Mouse (Mus musculus): ENCODE data around the gene Bcl2l12. TPM values are rescaled to one million over a fixed set of nuclear protein-coding genes. Genes with fewer than 3 reads are reported as not detected.

Bcl2l12 gene
- total and polyA plus RNA-seq, 3 experiments: 16.6 to 24.6 TPM; not detected in 1

GRCm38 (mm10) chr7:45045741-45046140 lies 47.2 kb upstream of the Bcl2l12 start:
- Histone ChIP-seq H3K27ac (ENCODE audit: control insufficient read depth, low read depth, low read length) (no peak overlapping the region), H3K79me2 (ENCODE audit: control insufficient read depth, insufficient read depth, low read length, poor library complexity) (0 out of 2 replicates have a peak, but pooled peaks cover 1% of the 10 kb centered on the region), H3K4me1 (ENCODE audit: control insufficient read depth in 1 of 2, insufficient read depth in 2 of 2, low read length in 2 of 2) (no peaks in the 10 kb centered on the region), H3K36me3 (ENCODE audit: control insufficient read depth in 1 of 2, insufficient read depth in 2 of 2, low read length in 2 of 2) (peaks cover 0 to 5% of the 10 kb centered on the region in 2 experiments; a peak in 3 of 4 replicates), H3K27me3 (ENCODE audit: control insufficient read depth in 1 of 2, insufficient read depth in 2 of 2, low read length in 2 of 2) (no peaks in the 10 kb centered on the region), H3K4me3 (ENCODE audit: control insufficient read depth in 1 of 2, insufficient read depth in 1 of 2, low read depth in 2 of 2, low read length in 2 of 2) (no peak overlapping the region), H3K9me3 (replicated peaks; ENCODE audit: insufficient read depth, low read length) (no peaks in the 10 kb centered on the region), H3K9ac (ENCODE audit: control insufficient read depth, low read depth, low read length, poor library complexity, severe bottlenecking) (no peak overlapping the region)
- DNase-seq (ENCODE audit: low read depth, low spot score): no peak
- TF ChIP-seq SIN3A (IDR thresholded peaks at IDR 0.05; ENCODE audit: low read length): no peak
- no peak for TF ChIP-seq MAZ (IDR thresholded peaks at IDR 0.05; ENCODE audit: low read depth, low read length)
- TF ChIP-seq MEF2A (IDR thresholded peaks at IDR 0.05; ENCODE audit: extremely low read depth, insufficient replicate concordance, low read depth, low read length, poor library complexity, severe bottlenecking): no peak
- TF ChIP-seq CHD1 (IDR thresholded peaks at IDR 0.05; ENCODE audit: low read depth, low read length): no peak
- TF ChIP-seq USF1 (IDR thresholded peaks at IDR 0.05; ENCODE audit: low read depth, low read length): no peak
- TF ChIP-seq POLR2A (IDR thresholded peaks at IDR 0.05; ENCODE audit: control insufficient read depth in 1 of 2, insufficient read depth in 1 of 2, low read depth in 1 of 2, low read length in 2 of 2, poor library complexity in 1 of 2): no peak
- TF ChIP-seq TAL1 (IDR thresholded peaks at IDR 0.05; ENCODE audit: low read length): no peak
- no peak for TF ChIP-seq SMC3 (IDR thresholded peaks at IDR 0.05; ENCODE audit: low read depth, low read length)
- no peak for TF ChIP-seq TBP (IDR thresholded peaks at IDR 0.05; ENCODE audit: low read depth, low read length)
- TF ChIP-seq CTCF (IDR thresholded peaks at IDR 0.05 in 2 of 3, conservative IDR thresholded peaks at IDR 0.05 in 1 of 3; ENCODE audit: control insufficient read depth in 1 of 3, insufficient read depth in 1 of 3, low read depth in 2 of 3, low read length in 3 of 3, poor library complexity in 1 of 3, severe bottlenecking in 1 of 3): no peak
- no peak for TF ChIP-seq KAT2A (conservative IDR thresholded peaks at IDR 0.05; ENCODE audit: low read depth, low read length)
- no peak for TF ChIP-seq EP300 (IDR thresholded peaks at IDR 0.05; ENCODE audit: low read depth in 1 of 2, low read length in 2 of 2)
- no peak for TF ChIP-seq RCOR1 (IDR thresholded peaks at IDR 0.05; ENCODE audit: low read depth, low read length)
- no peak for TF ChIP-seq MYB (IDR thresholded peaks at IDR 0.05; ENCODE audit: low read depth, low read length)

- H3K36me3 ChIP-seq (ENCODE audit: control insufficient read depth in 1 of 2, insufficient read depth in 2 of 2, low read length in 2 of 2): peaks cover 0 to 5% of the 10 kb centered on the region in 2 experiments; a peak in 2 of 4 replicates
- H3K4me3 ChIP-seq (ENCODE audit: control insufficient read depth in 1 of 2, insufficient read depth in 1 of 2, low read depth in 2 of 2, low read length in 2 of 2): no peak overlapping the region
- DNase-seq (ENCODE audit: low read depth, low spot score): no peak
- no peaks in the 10 kb centered on the region for H3K27me3 ChIP-seq (ENCODE audit: control insufficient read depth in 1 of 2, insufficient read depth in 2 of 2, low read length in 2 of 2)
- H3K27ac ChIP-seq (ENCODE audit: control insufficient read depth, low read depth, low read length): no peak overlapping the region
- no peaks in the 10 kb centered on the region for H3K4me1 ChIP-seq (ENCODE audit: control insufficient read depth in 1 of 2, insufficient read depth in 2 of 2, low read length in 2 of 2)
- no peak overlapping the region for H3K9ac ChIP-seq (ENCODE audit: control insufficient read depth, low read depth, low read length, poor library complexity, severe bottlenecking)
- H3K9me3 ChIP-seq (replicated peaks; ENCODE audit: insufficient read depth, low read length): no peaks in the 10 kb centered on the region
- no peaks in the 10 kb centered on the region for H3K79me2 ChIP-seq (ENCODE audit: control insufficient read depth, insufficient read depth, low read length, poor library complexity)
- no peak for TF ChIP-seq TBP (IDR thresholded peaks at IDR 0.05; ENCODE audit: low read depth, low read length)
- TF ChIP-seq MXI1 (IDR thresholded peaks at IDR 0.05; ENCODE audit: low read depth, low read length): no peak
- TF ChIP-seq MYB (IDR thresholded peaks at IDR 0.05; ENCODE audit: low read depth, low read length): no peak
- no peak for TF ChIP-seq MYC (IDR thresholded peaks at IDR 0.05; ENCODE audit: low read depth, low read length)
- no peak for TF ChIP-seq ZNF384 (IDR thresholded peaks at IDR 0.05; ENCODE audit: low read depth, low read length)
- TF ChIP-seq USF2 (IDR thresholded peaks at IDR 0.05; ENCODE audit: borderline replicate concordance in 1 of 2, insufficient read depth in 1 of 2, low read depth in 1 of 2, low read length in 2 of 2): no peak
- no peak for TF ChIP-seq CHD2 (IDR thresholded peaks at IDR 0.05; ENCODE audit: low read length)
- no peak for TF ChIP-seq E2F4 (IDR thresholded peaks at IDR 0.05; ENCODE audit: borderline replicate concordance, low read depth, low read length)
- no peak for TF ChIP-seq SIN3A (IDR thresholded peaks at IDR 0.05; ENCODE audit: low read length)
- no peak for TF ChIP-seq ZMIZ1 (IDR thresholded peaks at IDR 0.05; ENCODE audit: low read depth, low read length)
- no peak for TF ChIP-seq HCFC1 (IDR thresholded peaks at IDR 0.05; ENCODE audit: low read depth, low read length)
- no peak for TF ChIP-seq NRF1 (IDR thresholded peaks at IDR 0.05; ENCODE audit: insufficient read depth, low read depth, low read length, poor library complexity, severe bottlenecking)
- TF ChIP-seq MAZ (IDR thresholded peaks at IDR 0.05; ENCODE audit: low read depth, low read length): no peak
- no peak for TF ChIP-seq POLR2AphosphoS5 (IDR thresholded peaks at IDR 0.05; ENCODE audit: borderline replicate concordance, low read depth, low read length)
- TF ChIP-seq CHD1 (IDR thresholded peaks at IDR 0.05; ENCODE audit: low read depth, low read length): no peak
- no peak for TF ChIP-seq KAT2A (conservative IDR thresholded peaks at IDR 0.05; ENCODE audit: low read depth, low read length)
- no peak for TF ChIP-seq CTCF (IDR thresholded peaks at IDR 0.05 in 2 of 3, conservative IDR thresholded peaks at IDR 0.05 in 1 of 3; ENCODE audit: control insufficient read depth in 1 of 3, insufficient read depth in 1 of 3, low read depth in 2 of 3, low read length in 3 of 3, poor library complexity in 1 of 3, severe bottlenecking in 1 of 3)
Measured at GRCm38 (mm10) chr7:45043307-45043706, 44.8 kb upstream of the Bcl2l12 start.
